Mouse (Mus musculus) G1E (cell line): ENCODE data around the gene Tmem108. TPM values are rescaled to one million over a fixed set of nuclear protein-coding genes. Genes with fewer than 3 reads are reported as not detected.

Experiments used
- ATAC-seq: 2 replicates; pipeline ENCODE4 v1.8.0; 2016; ENCODE audit warnings: mild to moderate bottlenecking; ENCODE audit not compliant: insufficient number of reproducible peaks, poor library complexity, low FRiP score, severe bottlenecking; ENCODE audit errors: extremely low read depth
- DNase-seq: peaks from one replicate; pipeline ENCODE4 v3.0.0; 2012; ENCODE audit warnings: low spot score
- H3K27me3 ChIP-seq: 2 replicates; pipeline ENCODE4 v1.6.1; 2012; ENCODE audit warnings: mild to moderate bottlenecking, low read length, inconsistent platforms; ENCODE audit not compliant: insufficient read depth
- H3K36me3 ChIP-seq: replicated peaks from 2 replicates; pipeline ENCODE3; 2012; ENCODE audit warnings: mild to moderate bottlenecking, inconsistent platforms
- H3K4me1 ChIP-seq: 2 replicates; pipeline ENCODE4 v1.6.1; 2012; ENCODE audit warnings: low read depth, low read length, inconsistent platforms, mixed read lengths; ENCODE audit not compliant: insufficient read depth
- H3K4me3 ChIP-seq: 2 replicates; pipeline ENCODE4 v1.5.1; 2012; ENCODE audit warnings: low read depth, mild to moderate bottlenecking, inconsistent platforms, low read length, moderate library complexity, mixed read lengths
- H3K9me3 ChIP-seq: replicated peaks from 2 replicates; pipeline ENCODE4 v1.6.1; 2012; ENCODE audit warnings: inconsistent platforms
- CTCF ChIP-seq: IDR thresholded peaks from 2 replicates; pipeline ENCODE4 v1.5.1; 2012; ENCODE audit warnings: low read depth, low read length, inconsistent platforms, mixed read lengths
- GATA1 ChIP-seq: IDR thresholded peaks from 2 replicates; pipeline ENCODE4 v1.6.1; 2012; ENCODE audit warnings: borderline replicate concordance, low read length, inconsistent platforms, mixed read lengths
- GATA2 ChIP-seq: IDR thresholded peaks from 2 replicates; pipeline ENCODE4 v1.6.1; 2012; ENCODE audit warnings: low read depth, low read length, inconsistent platforms, borderline replicate concordance
- POLR2AphosphoS5 ChIP-seq: IDR thresholded peaks from 2 replicates; pipeline ENCODE4 v1.6.1; 2012; ENCODE audit warnings: low read depth, low read length, inconsistent platforms; ENCODE audit not compliant: insufficient replicate concordance
- TAL1 ChIP-seq: conservative IDR thresholded peaks from 2 replicates; pipeline ENCODE4 v1.6.1; 2012; ENCODE audit warnings: low read depth, low read length, inconsistent platforms, mixed read lengths
- polyA plus RNA-seq: library from polyadenylated mRNA; stranded (reverse); fragments of >175 nt; gene quantifications from 2 replicates; pipeline ENCODE4 v1.2.3, GENCODE M21; 2012
- total RNA-seq, 2 experiments: library from RNA; stranded (forward) in 1 of 2; stranded (reverse) in 1 of 2; fragments of 200-1000 nt in 1 of 2; fragments of >200 nt in 1 of 2; fragmentation: Nextera tagmentation in 1 of 2; gene quantifications; 2 replicates each; pipeline ENCODE4 v1.2.3; 2014 to 2017

Gene Tmem108
- total and polyA plus RNA-seq, 3 experiments: 0.27 TPM; not detected in 2

DNA sequence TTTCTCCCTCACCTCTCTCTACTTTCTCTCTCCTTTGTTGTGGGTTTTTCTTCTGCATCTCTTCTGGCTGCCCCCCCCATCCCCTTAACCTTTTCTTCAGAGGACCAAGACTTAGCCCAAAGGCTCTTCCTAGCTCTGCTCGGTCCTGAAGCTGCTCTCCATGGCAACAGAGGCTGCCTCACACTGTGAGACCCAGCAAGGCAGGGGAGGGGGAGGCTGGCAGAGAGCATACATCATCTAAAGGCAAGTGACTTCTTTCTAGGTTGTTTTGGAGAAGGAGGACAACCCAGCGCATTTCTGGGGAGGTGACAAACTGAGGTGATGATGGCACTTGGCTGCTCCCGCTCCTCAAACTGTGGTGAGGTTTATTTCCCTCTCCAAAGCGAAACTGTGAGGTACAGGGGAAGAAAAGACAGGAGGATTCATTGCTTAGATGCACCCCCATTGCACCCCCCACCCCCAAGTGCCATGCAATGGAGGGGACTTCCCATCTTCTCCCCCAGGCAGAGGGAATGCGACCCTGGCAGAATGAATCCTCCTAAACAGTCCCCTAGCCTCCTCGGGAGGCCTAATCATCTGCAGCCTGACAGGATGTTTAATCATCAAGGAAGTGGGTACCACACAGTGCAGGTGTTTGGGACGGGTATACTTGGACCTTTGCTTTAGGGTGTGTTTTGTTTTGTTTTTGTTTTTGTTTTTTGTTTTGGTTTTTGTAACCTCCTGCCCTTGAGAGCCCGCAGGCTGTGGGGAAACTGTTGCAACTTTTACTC lies 223.4 kb downstream of the Tmem108 start:
- Histone ChIP-seq H3K36me3 (no peaks in the 10 kb centered on the region), H3K4me3 (no peak overlapping the region)
- TF ChIP-seq TAL1: no peak
- no peak for TF ChIP-seq GATA1
- no peak for TF ChIP-seq CTCF
- no peak for TF ChIP-seq GATA2
- TF ChIP-seq POLR2AphosphoS5: no peak

DNA sequence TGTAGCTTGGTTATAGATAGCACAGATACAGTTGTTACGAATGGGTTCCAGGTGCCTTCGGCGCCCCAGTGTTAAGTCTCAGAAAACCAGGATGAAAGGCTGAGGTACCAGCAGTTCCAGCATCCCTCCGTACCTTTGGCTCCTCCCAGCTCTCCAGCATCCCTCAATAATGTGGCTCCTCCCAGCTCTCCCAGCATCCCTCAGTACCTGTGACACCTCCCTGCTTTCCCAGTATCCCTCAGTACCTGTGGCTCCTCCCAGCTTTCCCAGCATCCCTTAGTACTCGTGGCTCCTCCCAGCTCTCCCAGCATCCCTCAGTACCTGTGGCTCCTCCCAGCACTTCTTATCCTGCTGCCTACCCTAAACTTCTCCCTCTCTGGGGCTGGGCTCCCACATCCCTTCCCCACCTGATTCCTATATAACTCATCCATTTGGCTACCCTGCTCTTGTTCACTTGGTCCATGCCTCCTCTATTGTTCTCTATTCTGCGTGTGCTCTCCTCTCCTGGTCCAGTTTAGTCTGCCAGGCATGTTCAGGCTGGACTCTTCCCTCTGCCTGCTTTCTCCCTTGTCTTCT lies 225.5 kb downstream of the Tmem108 start:
- Histone ChIP-seq H3K9me3 (peaks cover 61% of the 10 kb centered on the region), H3K27me3 (no peaks in the 10 kb centered on the region), H3K4me1 (no peaks in the 10 kb centered on the region), H3K36me3 (no peaks in the 10 kb centered on the region), H3K4me3 (no peak overlapping the region)
- TF ChIP-seq POLR2AphosphoS5 (no peak), GATA1 (no peak), TAL1 (no peak), GATA2 (no peak), CTCF (no peak)
- DNase-seq: no peak
- ATAC-seq: no peak

More for the DNA sequence above, 223.4 kb downstream of the Tmem108 start:
- DNase-seq (no peak), ATAC-seq (no peak)
- Histone ChIP-seq H3K27me3 (no peaks in the 10 kb centered on the region), H3K9me3 (peaks cover 65% of the 10 kb centered on the region), H3K4me1 (no peaks in the 10 kb centered on the region)

DNA sequence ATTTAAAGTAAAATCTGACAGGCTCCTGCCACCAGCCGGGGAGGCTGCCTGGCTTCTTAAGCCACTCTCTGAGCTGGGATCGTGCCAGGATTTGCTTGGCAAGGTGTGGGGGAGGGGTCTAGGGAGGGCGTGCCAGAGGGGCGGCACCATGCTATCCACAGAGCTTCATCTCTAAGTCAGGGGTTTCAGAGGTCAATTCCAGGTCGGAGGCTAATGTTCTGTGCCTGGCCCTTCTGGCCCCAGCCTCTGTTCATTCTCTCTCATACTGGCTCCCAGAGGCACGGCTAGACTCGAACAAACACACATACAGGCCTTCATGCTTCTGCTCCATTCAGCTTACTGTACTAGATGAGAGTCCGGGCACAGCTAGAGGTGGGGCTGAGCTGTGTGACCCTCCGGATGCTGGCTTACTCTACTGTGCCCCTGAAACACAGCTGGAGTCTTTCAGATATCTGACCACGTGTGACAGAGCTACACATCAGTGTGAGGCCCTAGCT lies 236.5 kb downstream of the Tmem108 start:
- no peaks in the 10 kb centered on the region for H3K4me1 ChIP-seq
- H3K36me3 ChIP-seq: no peaks in the 10 kb centered on the region
- DNase-seq: no peak
- ATAC-seq: no peak
- H3K9me3 ChIP-seq: peaks cover 50% of the 10 kb centered on the region
- H3K27me3 ChIP-seq: no peaks in the 10 kb centered on the region
- no peak for TF ChIP-seq CTCF
- no peak for TF ChIP-seq POLR2AphosphoS5
- no peak for TF ChIP-seq TAL1
- no peak for TF ChIP-seq GATA2
- no peak for TF ChIP-seq GATA1
- no peak overlapping the region for H3K4me3 ChIP-seq

DNA sequence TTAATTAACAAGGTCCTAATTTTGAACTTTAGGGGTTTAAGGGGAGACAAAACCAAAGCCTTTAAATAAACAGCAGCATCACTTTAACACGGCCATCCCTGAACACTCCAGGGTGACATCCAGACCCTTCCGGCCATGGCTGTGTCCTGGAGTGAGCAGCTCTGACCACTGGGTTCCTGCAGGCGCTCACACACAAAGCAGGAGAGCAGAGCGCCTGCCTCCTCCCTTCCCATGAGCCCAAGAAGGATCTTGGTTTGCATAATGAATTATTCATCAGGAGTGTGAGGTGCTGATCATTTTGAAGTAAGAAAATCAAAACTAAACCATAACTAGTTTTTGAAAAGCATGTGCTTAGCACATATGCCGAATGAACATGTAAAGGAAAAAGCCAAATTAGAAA lies 237.0 kb downstream of the Tmem108 start:
- no peaks in the 10 kb centered on the region for H3K36me3 ChIP-seq
- no peaks in the 10 kb centered on the region for H3K27me3 ChIP-seq
- no peak for DNase-seq
- no peak for TF ChIP-seq CTCF
- TF ChIP-seq TAL1: no peak
- TF ChIP-seq GATA1: no peak
- TF ChIP-seq POLR2AphosphoS5: no peak
- TF ChIP-seq GATA2: no peak
- H3K4me3 ChIP-seq: no peak overlapping the region
- peaks cover 50% of the 10 kb centered on the region for H3K9me3 ChIP-seq
- no peaks in the 10 kb centered on the region for H3K4me1 ChIP-seq
- no peak for ATAC-seq

DNA sequence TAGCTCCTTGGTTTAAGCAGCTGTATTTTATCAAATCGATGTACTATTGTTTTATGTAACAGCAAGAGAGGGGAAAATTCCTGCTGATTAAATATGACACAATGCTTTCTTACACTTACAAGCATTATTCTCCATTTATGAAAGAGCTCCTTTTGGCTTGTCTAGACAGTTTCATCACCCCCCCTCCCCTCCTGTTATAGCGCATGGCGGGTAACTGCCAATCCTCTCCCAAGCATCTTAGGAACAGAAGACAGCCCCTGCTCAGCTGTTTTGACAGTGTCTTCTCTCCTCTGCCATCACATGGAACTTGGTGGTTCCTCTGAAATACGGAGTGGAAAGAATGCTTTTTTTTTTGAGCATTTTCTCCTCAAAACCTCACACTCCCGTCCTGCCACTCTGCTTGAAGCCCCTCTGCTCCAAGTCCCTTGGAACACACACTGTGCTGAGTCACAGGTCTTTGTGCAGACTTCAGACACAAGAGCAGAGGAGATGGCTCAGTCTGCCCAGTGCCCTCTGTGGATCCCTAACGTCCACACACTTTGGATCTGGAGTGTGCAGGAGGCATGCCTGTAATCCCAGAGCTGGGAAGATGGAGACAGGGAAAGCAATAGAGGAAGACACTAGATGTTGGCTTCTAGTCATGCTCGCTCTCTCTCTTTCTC lies 237.8 kb downstream of the Tmem108 start:
- Histone ChIP-seq H3K9me3 (peaks cover 53% of the 10 kb centered on the region), H3K4me1 (no peaks in the 10 kb centered on the region), H3K36me3 (no peaks in the 10 kb centered on the region), H3K4me3 (no peak overlapping the region), H3K27me3 (no peaks in the 10 kb centered on the region)
- ATAC-seq (no peak), DNase-seq (no peak)
- TF ChIP-seq TAL1: no peak
- no peak for TF ChIP-seq GATA2
- TF ChIP-seq GATA1: no peak
- no peak for TF ChIP-seq CTCF
- no peak for TF ChIP-seq POLR2AphosphoS5

DNA sequence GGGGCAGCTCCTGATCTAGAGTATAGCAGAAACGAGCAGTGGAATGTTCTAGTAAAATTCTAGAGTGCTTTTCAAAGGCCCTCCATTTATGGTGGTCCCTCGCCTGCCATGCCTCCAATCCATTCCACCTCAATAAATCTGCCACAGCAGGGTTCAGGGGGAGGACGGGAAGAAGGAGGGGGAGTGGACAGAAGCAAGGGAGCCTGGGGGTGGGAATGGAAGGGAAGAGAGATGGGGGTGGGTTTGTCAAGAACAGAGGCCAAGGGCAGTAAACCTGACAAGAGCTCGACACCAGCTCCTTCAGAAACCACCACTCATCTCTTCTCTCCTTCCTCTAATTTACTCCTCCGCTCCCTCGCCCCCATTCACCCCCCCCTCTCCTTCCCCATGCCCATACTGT lies 238.6 kb downstream of the Tmem108 start:
- Histone ChIP-seq H3K9me3 (peaks cover 57% of the 10 kb centered on the region), H3K27me3 (no peaks in the 10 kb centered on the region)
- ATAC-seq: no peak

More for the DNA sequence above, 238.6 kb downstream of the Tmem108 start:
- TF ChIP-seq POLR2AphosphoS5: no peak
- TF ChIP-seq GATA1: no peak
- no peak for TF ChIP-seq TAL1
- TF ChIP-seq GATA2: no peak
- no peak for TF ChIP-seq CTCF
- Histone ChIP-seq H3K36me3 (no peaks in the 10 kb centered on the region), H3K4me1 (no peaks in the 10 kb centered on the region), H3K4me3 (no peak overlapping the region)
- no peak for DNase-seq
